Mouse (Mus musculus) embryonic facial prominence, embryonic 11.5 days (tissue): ENCODE measurements around the gene Prickle1. TPM values are rescaled to one million over a fixed set of nuclear protein-coding genes. Genes with fewer than 3 reads are reported as not detected.

Source experiments
- ATAC-seq: fragments of 200-750 bp; cut with Nextera tagmentation; replicated peaks from 2 replicates; pipeline ENCODE4 v1.8.0; 2017; ENCODE audit warnings: low read depth; ENCODE audit not compliant: insufficient number of reproducible peaks, low FRiP score, low TSS enrichment
- DNase-seq: peaks from one replicate; pipeline ENCODE4 v3.0.0-alpha.2; 2015; ENCODE audit warnings: low spot score
- H3K27ac ChIP-seq: fragments of 300-500 bp; sonication (generic); replicated peaks from 2 replicates; pipeline ENCODE4 v1.5.1; 2014; ENCODE audit warnings: mild to moderate bottlenecking, low read depth, low read length, control low read depth
- H3K27me3 ChIP-seq: fragments of 300-500 bp; sonication (generic); 2 replicates; pipeline ENCODE4 v1.6.1; 2014; ENCODE audit warnings: mild to moderate bottlenecking, low read length, moderate library complexity, mixed read lengths; ENCODE audit not compliant: control insufficient read depth, insufficient read depth
- H3K36me3 ChIP-seq: fragments of 300-500 bp; sonication (generic); replicated peaks from 2 replicates; pipeline ENCODE4 v1.6.1; 2014; ENCODE audit warnings: low read depth, mild to moderate bottlenecking, low read length, moderate library complexity, mixed read lengths; ENCODE audit not compliant: control insufficient read depth, insufficient read depth
- H3K4me1 ChIP-seq: fragments of 300-500 bp; sonication (generic); 2 replicates; pipeline ENCODE4 v1.6.1; 2014; ENCODE audit warnings: low read length, mixed read lengths; ENCODE audit not compliant: control insufficient read depth, insufficient read depth
- H3K4me2 ChIP-seq: fragments of 300-500 bp; sonication (generic); 2 replicates; pipeline ENCODE4 v1.6.1; 2014; ENCODE audit warnings: low read depth, mild to moderate bottlenecking, control low read depth, low read length, moderate library complexity
- H3K4me3 ChIP-seq: fragments of 300-500 bp; sonication (generic); 2 replicates; pipeline ENCODE4 v1.5.1; 2014; ENCODE audit warnings: low read depth, low read length, control low read depth
- H3K9ac ChIP-seq: fragments of 300-500 bp; sonication (generic); replicated peaks from 2 replicates; pipeline ENCODE4 v1.6.1; 2014; ENCODE audit warnings: mild to moderate bottlenecking, control low read depth, low read length
- H3K9me3 ChIP-seq: fragments of 300-500 bp; sonication (generic); replicated peaks from 2 replicates; pipeline ENCODE4 v1.6.1; 2016; ENCODE audit warnings: mild to moderate bottlenecking, low read length, inconsistent platforms, mixed read lengths; ENCODE audit not compliant: control insufficient read depth
- WGBS: fragments of 180-500 bp; shearing (Covaris S2); extraction: QIAGEN DNeasy Blood & Tissue Kit; methylation state at CpG from one replicate; pipeline ENCODE4 v1.1.7; 2014; 5-methylcytosine and 5-hydroxymethylcytosine counted together
- polyA plus RNA-seq: library from polyadenylated mRNA; unstranded; fragments of >200 nt; fragmentation: Nextera tagmentation; extraction: Ambion mirVana; gene quantifications from 2 replicates; pipeline ENCODE4 v1.2.1, GENCODE M21; 2014

The Prickle1 gene
- polyA plus RNA-seq, 1 experiment from 2014 or later: 37.6 TPM

GRCm38 (mm10) chr15:93518941-93519835, 76.5 kb downstream of the Prickle1 start:
- DNase-seq (peak; percentile 71), ATAC-seq (peak; percentile 82)
- WGBS: under 1% methylated on average over 76 of the region's 85 CpGs
- Histone ChIP-seq H3K27me3 (no peaks in the 10 kb centered on the region), H3K4me2 (peak overlapping the region; percentile 98), H3K4me3 (peak overlapping the region; percentile 71), H3K27ac (peak overlapping the region; percentile 65), H3K9me3 (no peaks in the 10 kb centered on the region), H3K9ac (peak overlapping the region; percentile 72), H3K36me3 (no peaks in the 10 kb centered on the region), H3K4me1 (no peaks in the 10 kb centered on the region)

- peak overlapping the region; percentile 72 for H3K9ac ChIP-seq
- no peaks in the 10 kb centered on the region for H3K27me3 ChIP-seq
Observed at GRCm38 (mm10) chr15:93518143-93518902, 77.4 kb downstream of the Prickle1 start.

GRCm38 (mm10) chr15:93517022-93517565, 78.6 kb downstream of the Prickle1 start:
- peaks cover 4% of the 10 kb centered on the region for H3K4me1 ChIP-seq
- 72% methylated on average over 11 of the region's 11 CpGs for WGBS
- H3K36me3 ChIP-seq: no peaks in the 10 kb centered on the region
- H3K4me2 ChIP-seq: no peak overlapping the region
- H3K27me3 ChIP-seq: no peaks in the 10 kb centered on the region
- DNase-seq (no peak), ATAC-seq (no peak)
- no peaks in the 10 kb centered on the region for H3K9me3 ChIP-seq
- H3K4me3 ChIP-seq: no peak overlapping the region
- H3K9ac ChIP-seq: no peak overlapping the region
- no peak overlapping the region for H3K27ac ChIP-seq

More at GRCm38 (mm10) chr15:93518143-93518902, 77.4 kb downstream of the Prickle1 start:
- 4% methylated on average over 23 of the region's 23 CpGs for WGBS
- no peak for ATAC-seq
- H3K9me3 ChIP-seq: no peaks in the 10 kb centered on the region
- H3K36me3 ChIP-seq: no peaks in the 10 kb centered on the region
- H3K27ac ChIP-seq: peak overlapping the region; percentile 65
- peak; percentile 53 for DNase-seq
- no peaks in the 10 kb centered on the region for H3K4me1 ChIP-seq
- H3K4me3 ChIP-seq: peak overlapping the region; percentile 71
- peak overlapping the region; percentile 98 for H3K4me2 ChIP-seq

GRCm38 (mm10) chr15:93515316-93515715, 80.4 kb downstream of the Prickle1 start:
- Histone ChIP-seq H3K27me3 (no peaks in the 10 kb centered on the region), H3K4me3 (no peak overlapping the region), H3K27ac (no peak overlapping the region), H3K9ac (no peak overlapping the region), H3K9me3 (no peaks in the 10 kb centered on the region), H3K36me3 (no peaks in the 10 kb centered on the region), H3K4me1 (peaks cover 4% of the 10 kb centered on the region), H3K4me2 (no peak overlapping the region)
- WGBS: 76% methylated on average over 9 of the region's 9 CpGs
- ATAC-seq (no peak), DNase-seq (no peak)

GRCm38 (mm10) chr15:93513939-93514341, 81.8 kb downstream of the Prickle1 start:
- Histone ChIP-seq H3K9me3 (no peaks in the 10 kb centered on the region), H3K36me3 (peaks cover 3% of the 10 kb centered on the region), H3K4me2 (peak overlapping the region; percentile 6; the same call in 1 of the 2 replicates), H3K4me1 (peaks cover 4% of the 10 kb centered on the region), H3K9ac (no peak overlapping the region), H3K27me3 (no peaks in the 10 kb centered on the region), H3K4me3 (no peak overlapping the region), H3K27ac (no peak overlapping the region)
- 5% methylated on average over 10 of the region's 10 CpGs for WGBS
- ATAC-seq (no peak), DNase-seq (peak; percentile 65)

GRCm38 (mm10) chr15:93512437-93512836, 83.3 kb downstream of the Prickle1 start:
- ATAC-seq (no peak), DNase-seq (no peak)
- H3K9ac ChIP-seq: no peak overlapping the region
- no peak overlapping the region for H3K27ac ChIP-seq
- no peaks in the 10 kb centered on the region for H3K9me3 ChIP-seq
- H3K4me2 ChIP-seq: no peak overlapping the region
- H3K27me3 ChIP-seq: no peaks in the 10 kb centered on the region
- peaks cover 4% of the 10 kb centered on the region for H3K4me1 ChIP-seq
- H3K36me3 ChIP-seq: peaks cover 10% of the 10 kb centered on the region
- WGBS: 42% methylated on average over 9 of the region's 9 CpGs
- H3K4me3 ChIP-seq: no peak overlapping the region

GRCm38 (mm10) chr15:93510690-93511336, 84.9 kb downstream of the Prickle1 start:
- no peaks in the 10 kb centered on the region for H3K9me3 ChIP-seq
- no peak overlapping the region for H3K27ac ChIP-seq
- H3K4me2 ChIP-seq: no peak overlapping the region
- H3K4me1 ChIP-seq: peaks cover 4% of the 10 kb centered on the region
- H3K27me3 ChIP-seq: no peaks in the 10 kb centered on the region
- H3K4me3 ChIP-seq: no peak overlapping the region
- no peak overlapping the region for H3K9ac ChIP-seq
- peaks cover 11% of the 10 kb centered on the region for H3K36me3 ChIP-seq
- WGBS: 22% methylated on average over 12 of the region's 12 CpGs
- DNase-seq: no peak
- no peak for ATAC-seq
